Mouse (Mus musculus) neural tube, embryonic 12.5 days (tissue): ENCODE results near the gene Bcl2l12. TPM values are rescaled to one million over a fixed set of nuclear protein-coding genes. Genes with fewer than 3 reads are reported as not detected.

ENCODE experiments used
- ATAC-seq: fragments of 200-750 bp; cut with Nextera tagmentation; 2 replicates; pipeline ENCODE4 v1.8.0; 2017; ENCODE audit warnings: low read depth, mild to moderate bottlenecking, moderate TSS enrichment, moderate library complexity; ENCODE audit not compliant: low FRiP score
- H3K27ac ChIP-seq: fragments of 300-500 bp; sonication (generic); 2 replicates; pipeline ENCODE4 v1.5.1; 2016
- H3K27me3 ChIP-seq: fragments of 300-500 bp; sonication (generic); replicated peaks from 2 replicates; pipeline ENCODE4 v1.6.1; 2016; ENCODE audit warnings: mild to moderate bottlenecking
- H3K36me3 ChIP-seq: fragments of 300-500 bp; sonication (generic); 2 replicates; pipeline ENCODE4 v1.6.1; 2016; ENCODE audit warnings: mild to moderate bottlenecking
- H3K4me1 ChIP-seq: fragments of 300-500 bp; sonication (generic); 2 replicates; pipeline ENCODE4 v1.6.1; 2016
- H3K4me2 ChIP-seq: fragments of 300-500 bp; sonication (generic); replicated peaks from 2 replicates; pipeline ENCODE4 v1.6.1; 2016; ENCODE audit warnings: mild to moderate bottlenecking
- H3K4me3 ChIP-seq: fragments of 300-500 bp; sonication (generic); 2 replicates; pipeline ENCODE4 v1.5.1; 2016
- H3K9ac ChIP-seq: fragments of 300-500 bp; sonication (generic); 2 replicates; pipeline ENCODE4 v1.6.1; 2016; ENCODE audit warnings: mild to moderate bottlenecking
- H3K9me3 ChIP-seq: fragments of 300-500 bp; sonication (generic); 2 replicates; pipeline ENCODE4 v1.6.1; 2016; ENCODE audit warnings: mild to moderate bottlenecking
- WGBS: fragments of 180-500 bp; shearing (Covaris S2); methylation state at CpG from one replicate; pipeline ENCODE4 v1.1.7; 2016; 5-methylcytosine and 5-hydroxymethylcytosine counted together
- polyA plus RNA-seq: library from polyadenylated mRNA; unstranded; fragments of >200 nt; fragmentation: Nextera tagmentation; extraction: Ambion mirVana; gene quantifications from 2 replicates; pipeline ENCODE4 v1.2.1, GENCODE M21; 2016

The Bcl2l12 gene
- polyA plus RNA-seq, 1 experiment from 2014 or later: 42.9 TPM

DNA sequence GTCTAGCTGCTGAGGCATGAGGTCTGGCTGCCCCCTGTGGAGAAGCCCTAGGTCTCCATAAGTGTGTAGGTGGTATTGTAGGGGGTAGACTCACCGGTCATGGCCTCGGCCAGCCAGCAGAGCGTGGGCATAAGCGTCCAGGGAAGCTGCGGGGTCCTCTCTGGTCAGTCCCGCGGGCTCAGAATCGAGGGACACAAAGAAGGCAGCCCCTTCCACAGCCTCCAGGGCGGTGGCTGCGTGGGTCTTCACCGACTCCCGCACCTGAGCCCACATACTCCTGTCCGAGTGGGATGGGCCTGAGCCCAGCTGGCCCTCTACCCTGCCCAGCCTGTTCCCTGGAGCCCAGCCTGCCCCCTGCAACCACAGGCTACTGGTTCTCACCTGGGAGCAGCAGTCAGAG is 33.5 kb downstream of the Bcl2l12 start:
- H3K36me3 ChIP-seq: peaks cover 63% of the 10 kb centered on the region
- H3K9me3 ChIP-seq: no peaks in the 10 kb centered on the region
- H3K27ac ChIP-seq: no peak overlapping the region
- no peaks in the 10 kb centered on the region for H3K4me1 ChIP-seq
- H3K27me3 ChIP-seq: no peaks in the 10 kb centered on the region
- WGBS: 97% methylated on average over 13 of the region's 13 CpGs
- no peak overlapping the region for H3K9ac ChIP-seq
- no peak overlapping the region; the same call in 1 of the 2 replicates for H3K4me3 ChIP-seq
- no peak overlapping the region for H3K4me2 ChIP-seq
- no peak for ATAC-seq

DNA sequence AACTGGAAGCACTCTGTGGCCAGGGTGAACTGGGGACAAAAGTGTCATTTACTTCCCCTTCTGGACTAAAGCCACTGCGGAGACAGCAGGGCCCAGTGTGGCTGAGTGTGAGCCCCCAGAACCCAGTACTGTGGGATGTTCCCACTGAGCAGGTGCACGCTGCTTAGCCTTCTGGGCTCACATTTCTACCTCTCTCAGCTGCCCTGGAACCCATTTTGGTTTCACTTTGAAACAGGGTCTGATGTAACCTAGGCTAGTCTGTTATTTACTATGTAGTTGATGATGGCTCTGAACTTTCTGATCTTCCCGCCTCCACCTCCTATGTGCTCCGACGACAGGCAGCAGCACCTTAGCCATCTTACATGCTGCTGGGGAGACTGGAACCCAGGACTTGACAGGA is 35.7 kb downstream of the Bcl2l12 start:
- H3K4me2 ChIP-seq: no peak overlapping the region
- H3K9me3 ChIP-seq: no peaks in the 10 kb centered on the region
- WGBS: 89% methylated on average over 5 of the region's 5 CpGs
- no peak for ATAC-seq
- no peak overlapping the region for H3K4me3 ChIP-seq
- no peaks in the 10 kb centered on the region for H3K27me3 ChIP-seq
- H3K36me3 ChIP-seq: peaks cover 74% of the 10 kb centered on the region
- H3K4me1 ChIP-seq: no peaks in the 10 kb centered on the region
- H3K9ac ChIP-seq: no peak overlapping the region
- no peak overlapping the region for H3K27ac ChIP-seq

DNA sequence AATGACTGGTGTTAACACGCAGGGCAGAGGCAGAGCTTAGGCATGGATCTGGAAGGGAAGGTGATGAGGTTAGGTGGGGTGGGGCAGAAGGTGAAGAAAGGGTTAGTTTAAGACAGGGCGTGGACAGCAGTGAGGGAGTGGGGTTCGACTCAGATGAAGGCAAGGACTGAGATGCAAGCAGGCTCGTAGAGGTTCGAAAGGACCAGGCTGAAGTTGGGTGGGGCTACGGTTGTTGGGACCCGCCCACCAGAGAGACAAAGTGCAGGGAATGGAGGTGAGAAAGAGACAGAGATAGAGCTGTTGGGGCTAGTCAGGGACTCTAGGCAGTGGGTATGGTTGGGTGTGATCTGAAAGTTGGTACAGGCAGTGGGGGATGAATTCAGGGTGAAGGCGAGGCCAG is 36.2 kb downstream of the Bcl2l12 start:
- H3K27ac ChIP-seq: no peak overlapping the region

GRCm38 (mm10) chr7:44960512-44960910 is 38.0 kb downstream of the Bcl2l12 start:
- H3K9ac ChIP-seq: no peak overlapping the region
- no peaks in the 10 kb centered on the region for H3K9me3 ChIP-seq
- peaks cover 58% of the 10 kb centered on the region for H3K36me3 ChIP-seq
- no peak overlapping the region for H3K27ac ChIP-seq
- H3K4me1 ChIP-seq: no peaks in the 10 kb centered on the region
- H3K4me3 ChIP-seq: no peak overlapping the region
- no peak overlapping the region for H3K4me2 ChIP-seq
- ATAC-seq: no peak
- 91% methylated on average over 13 of the region's 13 CpGs for WGBS
- no peaks in the 10 kb centered on the region for H3K27me3 ChIP-seq

More for the DNA sequence above, 36.2 kb downstream of the Bcl2l12 start:
- H3K4me3 ChIP-seq: no peak overlapping the region
- ATAC-seq: no peak
- H3K4me1 ChIP-seq: no peaks in the 10 kb centered on the region
- no peaks in the 10 kb centered on the region for H3K9me3 ChIP-seq
- H3K36me3 ChIP-seq: peaks cover 72% of the 10 kb centered on the region
- WGBS: 83% methylated on average over 8 of the region's 8 CpGs
- H3K4me2 ChIP-seq: no peak overlapping the region
- H3K27me3 ChIP-seq: no peaks in the 10 kb centered on the region
- no peak overlapping the region for H3K9ac ChIP-seq

DNA sequence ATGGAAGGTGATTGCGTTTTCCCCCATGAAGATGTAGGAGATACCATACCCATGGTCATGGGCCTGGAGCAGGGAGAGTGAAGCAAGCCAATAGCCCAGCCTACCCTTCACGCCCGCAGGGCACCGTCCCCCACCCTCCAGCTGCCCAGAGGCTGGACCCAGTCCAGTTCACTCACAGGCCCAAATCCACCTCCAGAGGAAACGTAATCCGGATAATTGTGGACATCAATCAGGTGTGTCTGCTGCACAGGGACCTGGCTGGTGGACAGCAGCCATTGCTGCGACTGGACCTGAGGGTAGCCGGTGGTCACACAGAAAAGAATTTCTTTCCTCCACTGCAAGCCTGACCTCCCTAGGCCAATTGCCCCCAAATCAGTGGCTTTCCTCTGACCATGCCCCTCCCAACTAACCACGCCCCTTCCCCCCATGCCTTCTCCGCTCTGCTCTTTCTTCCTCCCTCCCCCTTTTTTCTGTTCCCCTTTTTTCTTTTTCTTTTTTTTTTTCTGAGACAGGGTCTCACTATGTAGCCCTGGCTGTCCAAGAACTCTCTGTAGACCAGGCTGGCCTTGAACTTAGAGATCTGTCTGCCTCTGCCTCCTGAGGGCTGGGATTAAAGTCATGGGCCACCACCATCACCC is 38.5 kb downstream of the Bcl2l12 start:
- Histone ChIP-seq H3K36me3 (peaks cover 53% of the 10 kb centered on the region), H3K4me1 (no peaks in the 10 kb centered on the region), H3K9ac (no peak overlapping the region), H3K4me3 (no peak overlapping the region), H3K27me3 (no peaks in the 10 kb centered on the region), H3K4me2 (no peak overlapping the region), H3K9me3 (no peaks in the 10 kb centered on the region), H3K27ac (no peak overlapping the region)
- no peak for ATAC-seq
- WGBS: 89% methylated on average over 10 of the region's 10 CpGs

- H3K9ac ChIP-seq: no peak overlapping the region
- H3K27me3 ChIP-seq: no peaks in the 10 kb centered on the region
- H3K27ac ChIP-seq: no peak overlapping the region
- H3K4me1 ChIP-seq: no peaks in the 10 kb centered on the region
- 93% methylated on average over 8 of the region's 8 CpGs for WGBS
- no peak overlapping the region for H3K4me2 ChIP-seq
- no peaks in the 10 kb centered on the region for H3K9me3 ChIP-seq
- no peak overlapping the region for H3K4me3 ChIP-seq
- no peak for ATAC-seq
- peaks cover 50% of the 10 kb centered on the region for H3K36me3 ChIP-seq
Observed at GRCm38 (mm10) chr7:44959281-44959680, 39.2 kb downstream of the Bcl2l12 start.

DNA sequence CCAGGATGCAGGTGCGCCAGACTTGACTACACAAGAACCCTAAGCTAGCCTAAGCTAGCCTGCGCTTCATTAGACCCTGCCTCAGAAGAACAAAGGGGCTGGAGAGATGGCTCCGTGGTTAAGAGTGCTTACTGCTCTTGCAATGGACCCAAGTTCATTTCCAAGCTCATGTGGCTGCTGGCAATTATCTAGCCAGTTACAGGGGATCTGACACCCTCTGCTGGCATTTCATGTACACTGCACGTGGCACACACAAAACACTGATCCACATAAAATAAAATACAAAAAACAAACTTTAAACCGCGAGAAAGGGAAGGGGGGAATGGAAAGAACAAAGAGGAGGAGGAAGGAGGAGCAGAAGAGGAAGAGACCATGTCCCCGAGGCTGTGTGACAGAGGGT is 40.3 kb downstream of the Bcl2l12 start:
- Histone ChIP-seq H3K9me3 (no peaks in the 10 kb centered on the region), H3K27me3 (no peaks in the 10 kb centered on the region), H3K9ac (no peak overlapping the region), H3K4me3 (no peak overlapping the region), H3K4me2 (no peak overlapping the region), H3K36me3 (peaks cover 41% of the 10 kb centered on the region), H3K27ac (no peak overlapping the region), H3K4me1 (no peaks in the 10 kb centered on the region)
- 58% methylated on average over 7 of the region's 7 CpGs for WGBS
- no peak for ATAC-seq

DNA sequence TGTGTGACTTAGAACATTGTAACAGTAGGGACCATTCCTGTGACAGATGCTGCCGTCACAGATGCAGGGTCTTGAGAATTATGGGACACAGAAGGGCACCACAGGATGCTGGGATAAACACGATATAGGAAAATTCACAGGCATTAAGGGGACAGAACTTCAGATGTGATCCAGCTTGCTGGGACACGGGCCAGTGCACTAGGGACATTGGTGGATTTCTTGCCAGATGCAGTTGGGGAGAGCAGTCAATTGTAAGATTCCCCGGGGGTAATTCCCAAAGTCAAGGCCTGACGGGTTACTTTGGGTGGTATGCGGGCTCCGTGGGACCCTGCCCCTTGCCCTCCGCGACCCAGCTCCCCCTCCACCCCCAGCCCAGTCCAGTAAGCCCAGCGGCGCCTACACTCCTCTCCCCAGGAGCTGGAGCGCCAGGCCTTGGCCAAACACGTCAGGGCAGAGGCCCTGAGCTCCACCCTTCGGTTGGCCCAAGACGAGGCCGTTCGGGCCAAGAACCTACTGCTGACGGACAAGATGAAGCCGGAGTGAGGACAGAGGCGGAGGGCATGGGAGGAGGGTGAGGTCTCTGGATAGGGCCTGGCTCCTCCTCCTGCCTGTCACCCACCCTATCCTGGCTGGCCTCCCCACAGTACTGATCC is 41.2 kb downstream of the Bcl2l12 start:
- no peak overlapping the region for H3K27ac ChIP-seq
- no peak overlapping the region for H3K9ac ChIP-seq
- 72% methylated on average over 20 of the region's 20 CpGs for WGBS
- no peak overlapping the region for H3K4me3 ChIP-seq
- no peak for ATAC-seq
- peaks cover 33% of the 10 kb centered on the region for H3K36me3 ChIP-seq
- peaks cover 4% of the 10 kb centered on the region for H3K4me1 ChIP-seq
- no peak overlapping the region for H3K4me2 ChIP-seq
- no peaks in the 10 kb centered on the region for H3K9me3 ChIP-seq
- peaks cover under 1% of the 10 kb centered on the region; the same call in 1 of the 2 replicates for H3K27me3 ChIP-seq

GRCm38 (mm10) chr7:44956266-44956665 is 42.2 kb downstream of the Bcl2l12 start:
- Histone ChIP-seq H3K4me1 (peaks cover 12% of the 10 kb centered on the region), H3K9ac (no peak overlapping the region), H3K27me3 (peaks cover 11% of the 10 kb centered on the region), H3K4me2 (no peak overlapping the region), H3K36me3 (peaks cover 22% of the 10 kb centered on the region), H3K4me3 (no peak overlapping the region), H3K9me3 (no peaks in the 10 kb centered on the region), H3K27ac (no peak overlapping the region)
- no peak for ATAC-seq
- 55% methylated on average over 6 of the region's 6 CpGs for WGBS

- Histone ChIP-seq H3K36me3 (peaks cover 16% of the 10 kb centered on the region), H3K4me2 (no peak overlapping the region), H3K4me1 (peaks cover 12% of the 10 kb centered on the region), H3K27ac (no peak overlapping the region), H3K4me3 (no peak overlapping the region), H3K9me3 (no peaks in the 10 kb centered on the region), H3K27me3 (peaks cover 17% of the 10 kb centered on the region), H3K9ac (no peak overlapping the region)
- ATAC-seq: no peak
- WGBS: 59% methylated on average over 5 of the region's 5 CpGs
Observed at GRCm38 (mm10) chr7:44955628-44956027, 42.9 kb downstream of the Bcl2l12 start.

GRCm38 (mm10) chr7:44954091-44954885 is 44.2 kb downstream of the Bcl2l12 start:
- ATAC-seq: no peak
- H3K9me3 ChIP-seq: no peaks in the 10 kb centered on the region
- H3K36me3 ChIP-seq: peaks cover 7% of the 10 kb centered on the region; the same call in 1 of the 2 replicates
- H3K27me3 ChIP-seq: peaks cover 30% of the 10 kb centered on the region
- H3K4me1 ChIP-seq: peaks cover 12% of the 10 kb centered on the region
- no peak overlapping the region for H3K9ac ChIP-seq
- WGBS: 85% methylated on average over 12 of the region's 12 CpGs
- H3K4me3 ChIP-seq: no peak overlapping the region
- H3K4me2 ChIP-seq: no peak overlapping the region
- no peak overlapping the region for H3K27ac ChIP-seq

DNA sequence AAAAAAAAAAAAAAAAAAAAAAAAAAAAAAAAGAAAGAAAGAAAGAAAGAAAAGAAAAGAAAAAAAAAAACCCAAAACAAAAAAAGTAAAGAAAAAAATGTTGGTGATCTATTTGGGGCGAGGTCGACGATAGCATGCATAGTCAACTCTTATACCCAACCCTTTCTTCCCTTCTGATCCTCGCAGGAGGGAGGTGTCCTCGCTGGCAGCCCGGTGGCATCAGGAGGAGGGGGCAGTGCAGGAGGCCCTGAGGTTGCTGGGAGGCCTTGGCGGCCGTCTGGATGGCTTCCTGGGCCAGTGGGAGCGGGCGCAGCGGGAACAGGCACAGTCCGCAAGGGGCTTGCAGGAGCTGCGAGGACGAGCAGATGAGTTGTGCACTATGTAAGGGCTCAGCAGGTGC is 45.0 kb downstream of the Bcl2l12 start:
- H3K4me3 ChIP-seq: no peak overlapping the region
- no peak for ATAC-seq
- WGBS: 54% methylated on average over 14 of the region's 14 CpGs

More for the DNA sequence above, 45.0 kb downstream of the Bcl2l12 start:
- no peak overlapping the region for H3K9ac ChIP-seq
- peaks cover 34% of the 10 kb centered on the region for H3K27me3 ChIP-seq
- H3K4me1 ChIP-seq: peaks cover 12% of the 10 kb centered on the region
- no peak overlapping the region for H3K4me2 ChIP-seq
- H3K36me3 ChIP-seq: no peaks in the 10 kb centered on the region
- no peak overlapping the region for H3K27ac ChIP-seq
- H3K9me3 ChIP-seq: no peaks in the 10 kb centered on the region
